Mouse (Mus musculus) neural tube, embryonic 14.5 days (tissue): Measurements from ENCODE around the gene Myo5a. TPM values are rescaled to one million over a fixed set of nuclear protein-coding genes. Genes with fewer than 3 reads are reported as not detected.
A peak's percentile ranks its signal among the peaks of the same experiment; 100 is the strongest.

ENCODE experiments used
- ATAC-seq: fragments of 200-750 bp; cut with Nextera tagmentation; 2 replicates; pipeline ENCODE4 v1.8.0; 2017; ENCODE audit warnings: low read depth, mild to moderate bottlenecking, moderate TSS enrichment, moderate library complexity
- H3K27ac ChIP-seq: fragments of 300-500 bp; sonication (generic); 2 replicates; pipeline ENCODE4 v1.5.1; 2014; ENCODE audit warnings: low read depth, mild to moderate bottlenecking, control low read depth, low read length, moderate library complexity, mixed read lengths
- H3K27me3 ChIP-seq: fragments of 300-500 bp; sonication (generic); 2 replicates; pipeline ENCODE4 v1.6.1; 2014; ENCODE audit warnings: low read length; ENCODE audit not compliant: control insufficient read depth, insufficient read depth
- H3K36me3 ChIP-seq: fragments of 300-500 bp; sonication (generic); 2 replicates; pipeline ENCODE4 v1.6.1; 2014; ENCODE audit warnings: low read length, mixed read lengths; ENCODE audit not compliant: control insufficient read depth, insufficient read depth
- H3K4me1 ChIP-seq: fragments of 300-500 bp; sonication (generic); 2 replicates; pipeline ENCODE4 v1.6.1; 2014; ENCODE audit warnings: low read length; ENCODE audit not compliant: control insufficient read depth, insufficient read depth
- H3K4me2 ChIP-seq: fragments of 300-500 bp; sonication (generic); 2 replicates; pipeline ENCODE4 v1.6.1; 2014; ENCODE audit warnings: mild to moderate bottlenecking, low read depth, low read length, control low read depth
- H3K4me3 ChIP-seq: fragments of 300-500 bp; sonication (generic); 2 replicates; pipeline ENCODE4 v1.5.1; 2014; ENCODE audit warnings: low read depth, low read length, control low read depth, mixed read lengths
- H3K9ac ChIP-seq: fragments of 300-500 bp; sonication (generic); replicated peaks from 2 replicates; pipeline ENCODE4 v1.6.1; 2014; ENCODE audit warnings: low read depth, mild to moderate bottlenecking, control low read depth, low read length, mixed read lengths
- H3K9me3 ChIP-seq: fragments of 300-500 bp; sonication (generic); 2 replicates; pipeline ENCODE4 v1.6.1; 2016; ENCODE audit warnings: low read length; ENCODE audit not compliant: control insufficient read depth
- WGBS: fragments of 180-500 bp; shearing (Covaris S2); extraction: QIAGEN DNeasy Blood & Tissue Kit; methylation state at CpG from one replicate; pipeline ENCODE4 v1.1.7; 2014; 5-methylcytosine and 5-hydroxymethylcytosine counted together
- polyA plus RNA-seq: library from polyadenylated mRNA; unstranded; fragments of >200 nt; fragmentation: Nextera tagmentation; extraction: Ambion mirVana; gene quantifications from 2 replicates; pipeline ENCODE4 v1.2.1, GENCODE M21; 2014

The Myo5a gene
- polyA plus RNA-seq, 1 experiment from 2014 or later: 60.0 TPM

GRCm38 (mm10) chr9:75146911-75147310, 76.1 kb downstream of the Myo5a start:
- no peak for ATAC-seq
- no peak overlapping the region for H3K9ac ChIP-seq
- no peak overlapping the region for H3K4me3 ChIP-seq
- peaks cover 37% of the 10 kb centered on the region; the same call in 1 of the 2 replicates for H3K36me3 ChIP-seq
- H3K4me1 ChIP-seq: no peaks in the 10 kb centered on the region
- 45% methylated on average over 5 of the region's 5 CpGs for WGBS
- H3K27me3 ChIP-seq: no peaks in the 10 kb centered on the region
- H3K27ac ChIP-seq: no peak overlapping the region
- no peaks in the 10 kb centered on the region for H3K9me3 ChIP-seq
- H3K4me2 ChIP-seq: no peak overlapping the region

- Histone ChIP-seq H3K4me2 (no peak overlapping the region), H3K36me3 (peaks cover 34% of the 10 kb centered on the region; the same call in 1 of the 2 replicates), H3K4me3 (no peak overlapping the region), H3K27me3 (no peaks in the 10 kb centered on the region), H3K9ac (no peak overlapping the region), H3K4me1 (no peaks in the 10 kb centered on the region), H3K27ac (no peak overlapping the region), H3K9me3 (no peaks in the 10 kb centered on the region)
- no peak for ATAC-seq
- 96% methylated on average over 6 of the region's 6 CpGs for WGBS
These were observed 89.7 kb downstream of the Myo5a start for GRCm38 (mm10) chr9:75160525-75160924.

DNA sequence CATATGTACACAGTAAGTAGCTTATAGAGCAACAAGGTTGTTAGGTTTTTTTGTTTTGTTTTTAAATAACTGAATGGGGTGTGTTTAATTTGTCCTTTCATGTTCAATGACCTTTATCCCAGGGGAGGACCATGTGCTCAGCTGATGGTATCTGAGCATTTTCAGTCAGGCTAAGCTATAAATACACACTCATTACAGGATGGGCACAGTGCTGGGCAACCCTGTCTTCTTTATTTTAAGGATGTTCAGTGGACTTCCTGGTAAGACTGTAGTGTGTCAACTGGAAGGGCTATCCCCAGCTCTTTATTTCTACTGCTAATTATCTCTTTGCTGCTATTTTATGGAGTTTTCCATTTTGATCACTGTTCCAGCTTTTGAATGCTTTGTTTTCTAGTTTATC, 92.8 kb downstream of the Myo5a start:
- no peak overlapping the region for H3K4me2 ChIP-seq
- no peaks in the 10 kb centered on the region for H3K9me3 ChIP-seq
- no peak overlapping the region for H3K27ac ChIP-seq
- no peak overlapping the region for H3K9ac ChIP-seq
- no peak overlapping the region for H3K4me3 ChIP-seq
- no peaks in the 10 kb centered on the region for H3K4me1 ChIP-seq
- peaks cover 40% of the 10 kb centered on the region for H3K36me3 ChIP-seq
- H3K27me3 ChIP-seq: no peaks in the 10 kb centered on the region
- no peak for ATAC-seq

GRCm38 (mm10) chr9:75171721-75172120, 100.9 kb downstream of the Myo5a start:
- H3K36me3 ChIP-seq: peaks cover 46% of the 10 kb centered on the region

DNA sequence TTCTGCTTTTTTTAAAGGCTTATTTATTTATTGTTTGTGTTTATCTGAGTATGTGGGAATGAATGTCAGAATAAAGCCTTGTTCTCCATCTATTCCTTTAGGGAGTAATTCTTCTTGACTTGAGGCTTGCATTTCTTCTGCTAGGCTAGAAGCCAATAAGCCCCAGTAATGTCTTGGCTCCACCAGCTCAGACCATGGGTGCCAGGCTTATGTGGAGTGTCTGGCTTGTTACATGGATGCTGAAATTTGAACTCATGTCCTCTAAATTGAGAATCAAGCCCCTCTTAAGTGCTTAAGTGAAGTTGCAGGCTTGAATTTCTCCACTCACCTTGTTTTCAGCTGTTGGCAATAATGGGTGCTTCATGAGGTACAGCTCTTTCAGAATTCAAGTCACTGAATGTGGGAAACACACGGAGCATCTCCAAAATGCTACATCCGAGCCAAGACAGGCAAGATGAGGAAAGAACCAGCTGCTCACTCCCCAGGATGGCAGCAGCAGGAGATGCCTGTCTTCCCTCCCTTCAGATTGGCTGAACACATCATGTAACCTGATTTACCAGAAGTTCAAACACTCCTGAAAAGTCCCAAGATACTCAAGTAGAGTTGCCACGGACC, 116.9 kb downstream of the Myo5a start:
- Histone ChIP-seq H3K27ac (no peak overlapping the region), H3K4me3 (no peak overlapping the region), H3K9ac (no peak overlapping the region), H3K9me3 (no peaks in the 10 kb centered on the region), H3K36me3 (peaks cover 50% of the 10 kb centered on the region), H3K4me2 (no peak overlapping the region), H3K27me3 (no peaks in the 10 kb centered on the region), H3K4me1 (no peaks in the 10 kb centered on the region)
- ATAC-seq: no peak
- 83% methylated on average over 3 of the region's 3 CpGs for WGBS

More at GRCm38 (mm10) chr9:75171721-75172120, 100.9 kb downstream of the Myo5a start:
- Histone ChIP-seq H3K9ac (no peak overlapping the region), H3K27me3 (no peaks in the 10 kb centered on the region), H3K4me1 (no peaks in the 10 kb centered on the region), H3K4me3 (no peak overlapping the region), H3K4me2 (no peak overlapping the region), H3K9me3 (no peaks in the 10 kb centered on the region), H3K27ac (no peak overlapping the region)
- 93% methylated on average over 3 of the region's 3 CpGs for WGBS
- ATAC-seq: no peak

DNA sequence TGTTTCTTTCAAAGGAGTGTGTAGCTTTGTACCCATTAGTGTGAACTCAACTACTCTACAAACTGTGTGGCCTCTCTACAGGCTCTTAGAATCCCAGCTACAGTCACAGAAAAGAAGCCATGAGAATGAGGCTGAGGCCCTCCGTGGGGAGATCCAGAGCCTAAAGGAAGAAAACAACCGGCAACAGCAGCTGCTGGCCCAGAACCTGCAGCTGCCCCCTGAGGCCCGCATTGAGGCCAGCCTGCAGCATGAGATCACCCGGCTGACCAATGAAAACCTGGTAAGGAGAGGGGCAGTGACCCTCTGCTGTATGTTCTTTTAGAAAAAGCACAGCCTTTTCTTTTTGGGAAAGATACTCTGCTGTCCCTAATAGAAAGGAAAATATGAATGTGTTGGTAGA, 123.0 kb downstream of the Myo5a start:
- WGBS: 51% methylated on average over 4 of the region's 4 CpGs

DNA sequence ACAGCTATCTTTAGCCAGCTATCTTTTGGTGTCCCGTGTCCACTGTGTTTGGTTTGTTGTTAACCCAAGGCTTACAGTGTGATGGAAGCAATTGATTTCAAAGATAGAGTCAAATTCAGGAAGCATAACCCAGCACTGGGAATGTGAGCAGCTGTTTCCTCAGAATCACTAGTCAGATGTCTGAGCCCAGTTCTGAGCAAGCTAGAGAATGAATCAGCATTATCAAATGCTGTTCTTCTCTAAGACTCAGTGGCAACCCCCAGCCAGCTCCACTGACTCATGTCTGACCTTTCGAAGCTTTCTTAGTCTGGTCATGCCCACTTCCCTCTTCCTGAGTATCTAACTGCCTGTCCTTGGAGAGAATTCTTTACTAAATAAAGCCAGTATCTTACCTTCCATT, 125.5 kb downstream of the Myo5a start:
- Histone ChIP-seq H3K4me1 (no peaks in the 10 kb centered on the region), H3K9me3 (no peaks in the 10 kb centered on the region), H3K27me3 (no peaks in the 10 kb centered on the region), H3K36me3 (peaks cover 32% of the 10 kb centered on the region), H3K9ac (no peak overlapping the region), H3K27ac (no peak overlapping the region), H3K4me3 (no peak overlapping the region), H3K4me2 (no peak overlapping the region)
- no peak for ATAC-seq
- 78% methylated on average over 2 of the region's 2 CpGs for WGBS

More for the DNA sequence above, 123.0 kb downstream of the Myo5a start:
- Histone ChIP-seq H3K9ac (no peak overlapping the region), H3K4me2 (no peak overlapping the region), H3K36me3 (peaks cover 26% of the 10 kb centered on the region), H3K27me3 (no peaks in the 10 kb centered on the region), H3K9me3 (no peaks in the 10 kb centered on the region), H3K4me1 (no peaks in the 10 kb centered on the region), H3K27ac (no peak overlapping the region), H3K4me3 (no peak overlapping the region)
- no peak for ATAC-seq

- Histone ChIP-seq H3K27ac (no peak overlapping the region), H3K4me1 (no peaks in the 10 kb centered on the region), H3K27me3 (no peaks in the 10 kb centered on the region), H3K36me3 (peaks cover 32% of the 10 kb centered on the region), H3K4me2 (no peak overlapping the region), H3K9ac (no peak overlapping the region), H3K9me3 (no peaks in the 10 kb centered on the region), H3K4me3 (no peak overlapping the region)
- 48% methylated on average over 6 of the region's 6 CpGs for WGBS
- peak; percentile 41; the same call in 1 of the 2 replicates for ATAC-seq
These were observed 126.5 kb downstream of the Myo5a start for GRCm38 (mm10) chr9:75197297-75197696.

GRCm38 (mm10) chr9:75201506-75201905, 130.7 kb downstream of the Myo5a start:
- WGBS: 100% methylated on average over 1 of the region's 1 CpGs
- ATAC-seq: no peak
- peaks cover 38% of the 10 kb centered on the region for H3K36me3 ChIP-seq

More at GRCm38 (mm10) chr9:75201506-75201905, 130.7 kb downstream of the Myo5a start:
- H3K27me3 ChIP-seq: no peaks in the 10 kb centered on the region
- H3K4me3 ChIP-seq: no peak overlapping the region
- H3K4me1 ChIP-seq: no peaks in the 10 kb centered on the region
- no peaks in the 10 kb centered on the region for H3K9me3 ChIP-seq
- H3K4me2 ChIP-seq: no peak overlapping the region
- no peak overlapping the region for H3K27ac ChIP-seq
- no peak overlapping the region for H3K9ac ChIP-seq
